ENCODE assay signal across 12 mouse cellular contexts in the genomic region with DNA sequence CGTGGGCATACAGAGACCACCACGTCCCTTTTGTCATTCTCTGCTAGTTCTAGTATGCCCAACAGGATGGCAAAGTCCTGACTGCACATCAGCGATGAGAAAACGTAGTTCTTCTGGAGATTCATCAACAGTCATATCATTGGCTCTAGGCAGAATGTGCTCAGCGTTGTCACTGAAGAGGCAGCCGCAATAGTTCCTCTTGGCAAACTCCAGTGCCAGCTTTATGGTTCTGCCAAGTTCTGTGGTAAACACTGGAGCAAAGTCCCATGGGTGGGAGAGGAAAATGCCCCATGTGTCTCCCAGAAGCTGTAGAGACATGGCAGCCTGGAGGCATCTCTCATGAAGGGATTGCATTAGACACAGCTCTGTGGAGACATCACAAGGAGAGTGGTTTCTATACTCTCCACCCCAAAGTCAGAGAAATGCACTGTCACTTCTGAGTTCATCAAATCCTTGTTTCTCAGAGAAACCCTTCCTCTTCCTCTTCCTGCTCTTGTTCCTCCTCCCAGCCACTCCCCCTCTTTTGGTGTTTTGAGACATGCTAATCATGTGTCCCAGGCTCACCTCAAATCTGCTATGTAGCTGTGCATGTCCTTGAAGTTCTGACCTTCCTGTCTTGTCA. TPM values are rescaled to one million over a fixed set of nuclear protein-coding genes. Genes with fewer than 3 reads are reported as not detected.
DNase-seq lines count a peak whose midpoint lies in the region; ATAC-seq lines count a peak whose summit lies in the region.
"Had no signal": no experiment of that assay in that cellular context is flagged by ENCODE, and none has a peak within 500 bp of the region (broad histone marks: within the 10 kb centered on the region; RNA-seq: fewer than 3 reads in every experiment).

No protein-coding gene starts in this region.

- H3K27ac ChIP-seq in kidney, embryonic 15.5 days, result no peak overlapping the region
- peak overlapping the region; percentile 31; the same call in 1 of the 2 replicates for H3K27ac ChIP-seq in brown adipose tissue, adult 24 weeks (replicated peaks; ENCODE audit: low read depth, low read length)
- H3K27ac ChIP-seq: heart, embryonic 13.5 days; kidney, postnatal 0 days; neural tube, embryonic 12.5 days had no signal

- 0 out of 2 replicates have a peak, but pooled peaks cover 4% of the 10 kb centered on the region for H3K4me1 ChIP-seq in kidney, embryonic 15.5 days
- peaks cover 8% of the 10 kb centered on the region for H3K4me1 ChIP-seq in brown adipose tissue, adult 24 weeks (ENCODE audit: control insufficient read depth, insufficient read depth, insufficient read length, low read length)
- H3K4me1 ChIP-seq: neural tube, embryonic 12.5 days had no signal

- H3K4me2 ChIP-seq in kidney, embryonic 15.5 days, result no peak overlapping the region
- H3K4me2 ChIP-seq: heart, embryonic 13.5 days; neural tube, embryonic 12.5 days had no signal

- no peak overlapping the region for H3K9ac ChIP-seq in kidney, embryonic 15.5 days
- H3K9ac ChIP-seq: heart, embryonic 13.5 days; neural tube, embryonic 12.5 days had no signal

- H3K27me3 ChIP-seq in kidney, embryonic 15.5 days, result no peaks in the 10 kb centered on the region
- H3K27me3 ChIP-seq: heart, embryonic 13.5 days; neural tube, embryonic 12.5 days had no signal

- H3K36me3 ChIP-seq in kidney, embryonic 15.5 days, result no peaks in the 10 kb centered on the region
- H3K36me3 ChIP-seq: heart, embryonic 13.5 days; neural tube, embryonic 12.5 days had no signal

- peak; percentile 21 for DNase-seq in kidney, adult 11 months
- DNase-seq in spleen, postnatal 36 days (ENCODE audit: low spot score in 2 of 2), result peak; percentile 6 to 36
- DNase-seq in spleen, postnatal 14 days (ENCODE audit: low spot score in 2 of 2), result no peak
- DNase-seq in ovary, postnatal 10 days (ENCODE audit: low spot score), result no peak
- no peak for DNase-seq in cerebellum, postnatal 36 days
- DNase-seq: cerebellum, adult 8-10 months had no signal

- ATAC-seq in kidney, embryonic 15.5 days (replicated peaks; ENCODE audit: low FRiP score), result no peak
- ATAC-seq in monocyte, adult 5-6 weeks (replicated peaks; ENCODE audit: insufficient number of reproducible peaks, low FRiP score, low TSS enrichment, poor library complexity, severe bottlenecking), result peak; percentile 70

- 86% methylated on average over 6 of the region's 6 CpGs for WGBS in kidney, embryonic 15.5 days

- H3K9me3 ChIP-seq in kidney, embryonic 15.5 days (replicated peaks), result no peaks in the 10 kb centered on the region
- H3K9me3 ChIP-seq: heart, embryonic 13.5 days; neural tube, embryonic 12.5 days had no signal

- H3K4me3 ChIP-seq in kidney, embryonic 15.5 days (replicated peaks), result no peak overlapping the region
- H3K4me3 ChIP-seq in brown adipose tissue, adult 24 weeks (ENCODE audit: insufficient read depth, low read depth, low read length), result no peak overlapping the region
- H3K4me3 ChIP-seq: heart, embryonic 13.5 days; neural tube, embryonic 12.5 days had no signal

RNA-seq across cellular contexts. Expression of a gene that starts 54.6 kb away (rescaled TPM):
- polyA plus RNA-seq in kidney, embryonic 15.5 days (2015; fragmentation: Nextera tagmentation; extraction: Ambion mirVana), result 80.7 and 87.1 TPM in 2 replicates
- 304 and 400 TPM in 2 replicates for polyA plus RNA-seq in brown adipose tissue, adult 24 weeks (2012; ENCODE audit: insufficient read depth, insufficient read length, missing spikeins)
- 92.6 to 118 TPM (median 102 TPM) in 3 replicates for total RNA-seq in monocyte, adult 5-6 weeks (2017)

Comparison
In these comparisons a context has a peak if more than half of its experiments do, and no peak if none do; other contexts are left out.
1. DNase-seq: peak in kidney, adult 11 months (single experiment) and spleen, postnatal 36 days (2 of 2); none in spleen, postnatal 14 days (0 of 2), ovary, postnatal 10 days (single experiment) and cerebellum, postnatal 36 days (0 of 2).